Mouse (Mus musculus) midbrain, embryonic 15.5 days (tissue): ENCODE data around the gene Gm37240. TPM values are rescaled to one million over a fixed set of nuclear protein-coding genes. Genes with fewer than 3 reads are reported as not detected.

Source experiments
- ATAC-seq: fragments of 200-750 bp; cut with Nextera tagmentation; replicated peaks from 2 replicates; pipeline ENCODE4 v1.8.0; 2017; ENCODE audit warnings: moderate TSS enrichment
- H3K27ac ChIP-seq: fragments of 300-500 bp; sonication (generic); 2 replicates; pipeline ENCODE4 v1.5.1; 2015; ENCODE audit warnings: mild to moderate bottlenecking, inconsistent platforms
- H3K27me3 ChIP-seq: fragments of 300-500 bp; sonication (generic); replicated peaks from 2 replicates; pipeline ENCODE4 v1.6.1; 2015; ENCODE audit warnings: inconsistent platforms
- H3K36me3 ChIP-seq: fragments of 300-500 bp; sonication (generic); replicated peaks from 2 replicates; pipeline ENCODE4 v1.6.1; 2015; ENCODE audit warnings: inconsistent platforms
- H3K4me1 ChIP-seq: fragments of 300-500 bp; sonication (generic); 2 replicates; pipeline ENCODE4 v1.6.1; 2015; ENCODE audit warnings: inconsistent platforms
- H3K4me2 ChIP-seq: fragments of 300-500 bp; sonication (generic); 2 replicates; pipeline ENCODE4 v1.6.1; 2015; ENCODE audit warnings: inconsistent platforms, mild to moderate bottlenecking, moderate library complexity
- H3K4me3 ChIP-seq: fragments of 300-500 bp; sonication (generic); 2 replicates; pipeline ENCODE4 v1.5.1; 2015; ENCODE audit warnings: mild to moderate bottlenecking, inconsistent platforms
- H3K9ac ChIP-seq: fragments of 300-500 bp; sonication (generic); 2 replicates; pipeline ENCODE4 v1.6.1; 2015; ENCODE audit warnings: mild to moderate bottlenecking, inconsistent platforms
- H3K9me3 ChIP-seq: fragments of 300-500 bp; sonication (generic); 2 replicates; pipeline ENCODE4 v1.6.1; 2016; ENCODE audit warnings: inconsistent platforms
- WGBS: fragments of 180-500 bp; shearing (Covaris S2); methylation state at CpG from one replicate; pipeline ENCODE4 v1.1.7; 2015; ENCODE audit warnings: mixed read lengths; 5-methylcytosine and 5-hydroxymethylcytosine counted together
- polyA plus RNA-seq: library from polyadenylated mRNA; unstranded; fragments of >200 nt; fragmentation: Nextera tagmentation; extraction: Ambion mirVana; gene quantifications from 2 replicates; pipeline ENCODE4 v1.2.1, GENCODE M21; 2015

Gm37240 gene
- polyA plus RNA-seq, 1 experiment from 2014 or later: 0.40 TPM

DNA sequence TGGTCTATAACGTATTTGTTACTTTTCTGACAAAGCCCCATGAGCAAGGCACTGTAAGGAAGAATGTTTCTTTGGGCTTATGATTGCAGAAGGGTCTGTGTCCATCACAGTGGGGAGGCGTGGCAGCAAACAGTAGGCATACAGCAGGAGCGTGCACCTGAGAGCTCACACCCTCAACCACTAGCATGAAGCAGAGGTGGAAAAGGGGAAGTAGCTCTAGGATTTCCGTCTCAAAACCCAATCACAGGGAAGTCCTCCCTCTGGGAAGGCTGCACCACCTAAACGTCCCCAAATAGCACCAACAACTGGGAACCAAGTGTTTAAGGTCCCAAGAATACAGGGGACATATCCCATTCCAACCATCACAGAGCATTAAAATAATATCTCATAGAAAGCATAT, 26.3 kb downstream of the Gm37240 start:
- WGBS: 90% methylated on average over 5 of the region's 5 CpGs
- Histone ChIP-seq H3K36me3 (no peaks in the 10 kb centered on the region), H3K27me3 (no peaks in the 10 kb centered on the region), H3K9ac (no peak overlapping the region), H3K27ac (no peak overlapping the region), H3K4me2 (no peak overlapping the region), H3K4me1 (no peaks in the 10 kb centered on the region), H3K4me3 (no peak overlapping the region), H3K9me3 (no peaks in the 10 kb centered on the region)
- no peak for ATAC-seq

DNA sequence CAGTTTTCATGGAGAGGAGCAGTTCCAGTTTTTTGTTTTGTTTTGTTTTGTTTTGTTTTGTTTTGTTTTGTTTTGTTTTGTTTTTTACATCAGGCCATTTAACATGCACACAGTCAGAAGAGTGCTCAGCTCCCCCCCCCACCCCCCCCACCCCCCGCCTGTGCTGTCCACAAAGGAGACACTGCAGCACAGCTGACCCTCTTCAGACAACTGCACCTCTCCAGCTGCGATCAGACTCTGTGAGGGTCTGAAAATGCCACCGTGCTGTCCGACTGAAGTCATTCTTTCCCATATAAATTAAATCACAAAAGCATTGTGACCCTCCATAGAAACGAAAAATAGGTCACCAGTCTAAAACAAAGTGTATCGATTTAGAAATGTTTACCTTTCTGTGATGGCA, 28.0 kb downstream of the Gm37240 start:
- Histone ChIP-seq H3K9me3 (no peaks in the 10 kb centered on the region), H3K4me1 (no peaks in the 10 kb centered on the region), H3K27me3 (no peaks in the 10 kb centered on the region), H3K4me2 (no peak overlapping the region), H3K36me3 (no peaks in the 10 kb centered on the region), H3K27ac (no peak overlapping the region), H3K4me3 (no peak overlapping the region), H3K9ac (no peak overlapping the region)
- 64% methylated on average over 6 of the region's 6 CpGs for WGBS
- ATAC-seq: no peak

DNA sequence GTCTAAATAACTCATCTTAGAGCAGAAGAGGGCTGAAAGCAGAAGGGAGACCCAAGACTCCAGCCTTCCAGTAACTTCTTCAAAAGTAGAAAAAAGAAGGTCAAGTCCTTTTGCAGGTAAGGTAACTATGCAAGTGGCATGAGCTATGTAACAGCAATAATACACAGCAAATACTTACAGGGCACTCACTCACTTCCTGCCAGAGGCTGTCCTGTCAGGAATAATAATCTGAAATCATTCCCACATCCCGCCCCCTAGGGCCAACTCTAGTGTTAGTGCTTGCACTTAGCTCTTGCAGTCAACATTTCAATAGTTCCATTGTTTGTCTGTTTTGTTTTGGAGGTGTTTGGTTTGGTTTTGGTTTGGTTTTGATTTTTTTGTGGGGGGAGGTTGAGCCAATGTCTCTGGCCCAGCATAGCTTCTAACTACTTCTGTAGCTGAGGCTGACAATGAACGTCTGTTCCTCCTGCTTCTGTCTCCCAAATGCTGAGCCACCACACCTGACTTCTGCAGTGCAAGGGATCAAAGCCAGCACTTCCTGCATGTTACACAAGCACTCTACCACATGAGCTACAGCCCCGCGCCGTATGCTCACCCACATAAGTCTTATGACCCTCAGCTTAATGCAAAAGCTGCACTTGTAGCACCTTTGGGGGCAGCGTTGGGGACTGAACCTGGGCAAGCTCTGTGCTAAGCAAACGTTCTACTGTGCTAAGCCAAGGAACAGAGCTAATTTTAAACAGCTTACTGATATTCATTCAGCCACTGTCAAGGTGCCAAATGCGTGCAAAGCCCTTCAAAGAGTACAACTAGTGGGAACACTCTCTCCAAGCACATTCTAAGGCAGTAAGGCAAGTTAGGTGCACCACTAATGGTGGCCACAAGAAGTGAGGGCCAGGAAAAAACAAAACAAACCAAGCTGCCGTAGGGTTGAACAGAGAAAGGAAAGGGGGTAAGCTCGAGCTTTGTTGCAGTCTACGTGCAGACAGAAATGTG, 28.9 kb downstream of the Gm37240 start:
- H3K9ac ChIP-seq: no peak overlapping the region
- WGBS: 76% methylated on average over 11 of the region's 11 CpGs
- H3K36me3 ChIP-seq: no peaks in the 10 kb centered on the region
- no peak for ATAC-seq
- H3K4me1 ChIP-seq: no peaks in the 10 kb centered on the region
- no peak overlapping the region for H3K27ac ChIP-seq
- no peaks in the 10 kb centered on the region for H3K9me3 ChIP-seq
- H3K4me2 ChIP-seq: no peak overlapping the region
- H3K27me3 ChIP-seq: no peaks in the 10 kb centered on the region
- H3K4me3 ChIP-seq: no peak overlapping the region

DNA sequence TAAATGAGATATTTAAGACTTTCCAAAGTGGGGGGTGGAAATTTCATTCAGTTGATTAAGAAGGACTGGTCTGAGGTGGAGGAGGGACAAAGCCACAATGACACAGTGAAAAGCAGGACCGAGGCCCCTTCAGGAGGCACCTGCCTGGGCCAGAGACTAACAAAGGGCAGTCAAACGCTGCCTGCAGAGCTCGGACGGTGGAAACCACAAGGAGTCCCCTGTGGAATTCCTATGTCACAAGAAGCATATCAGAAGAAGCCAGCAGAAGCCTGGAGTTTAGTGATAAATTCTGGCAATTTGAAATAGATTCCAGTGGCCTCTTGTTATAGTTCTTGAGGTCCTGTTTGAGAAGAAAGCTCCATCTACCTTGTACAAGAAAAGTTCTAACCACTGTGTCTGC, 30.2 kb downstream of the Gm37240 start:
- Histone ChIP-seq H3K27me3 (no peaks in the 10 kb centered on the region), H3K9me3 (no peaks in the 10 kb centered on the region), H3K4me1 (no peaks in the 10 kb centered on the region), H3K4me2 (no peak overlapping the region), H3K27ac (no peak overlapping the region), H3K4me3 (no peak overlapping the region), H3K36me3 (no peaks in the 10 kb centered on the region), H3K9ac (no peak overlapping the region)
- no peak for ATAC-seq
- 19% methylated on average over 4 of the region's 4 CpGs for WGBS

DNA sequence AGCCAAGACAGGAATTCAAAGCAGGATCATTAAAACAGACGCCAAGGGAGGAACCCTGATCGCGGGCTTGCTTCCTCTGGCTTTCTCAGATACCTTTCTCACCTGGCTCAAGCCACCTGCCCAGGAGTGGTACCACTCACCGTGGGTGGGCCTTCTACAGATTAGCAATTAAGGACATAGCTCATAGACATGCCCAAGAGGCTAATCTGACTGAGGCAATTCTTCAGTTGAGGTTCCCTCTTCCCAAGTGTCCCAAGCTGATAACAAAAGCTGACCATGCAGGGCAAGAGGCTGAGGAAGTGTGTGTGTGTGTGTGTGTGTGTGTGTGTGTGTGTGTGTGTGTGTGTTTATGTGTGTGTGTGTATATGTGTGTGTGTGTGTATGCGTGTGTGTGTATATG, 31.4 kb downstream of the Gm37240 start:
- no peak overlapping the region for H3K4me2 ChIP-seq
- no peaks in the 10 kb centered on the region for H3K36me3 ChIP-seq
- no peak overlapping the region for H3K27ac ChIP-seq
- no peaks in the 10 kb centered on the region for H3K9me3 ChIP-seq
- no peak overlapping the region for H3K9ac ChIP-seq
- WGBS: 89% methylated on average over 5 of the region's 5 CpGs
- no peak for ATAC-seq
- H3K27me3 ChIP-seq: no peaks in the 10 kb centered on the region
- H3K4me1 ChIP-seq: no peaks in the 10 kb centered on the region
- H3K4me3 ChIP-seq: no peak overlapping the region

DNA sequence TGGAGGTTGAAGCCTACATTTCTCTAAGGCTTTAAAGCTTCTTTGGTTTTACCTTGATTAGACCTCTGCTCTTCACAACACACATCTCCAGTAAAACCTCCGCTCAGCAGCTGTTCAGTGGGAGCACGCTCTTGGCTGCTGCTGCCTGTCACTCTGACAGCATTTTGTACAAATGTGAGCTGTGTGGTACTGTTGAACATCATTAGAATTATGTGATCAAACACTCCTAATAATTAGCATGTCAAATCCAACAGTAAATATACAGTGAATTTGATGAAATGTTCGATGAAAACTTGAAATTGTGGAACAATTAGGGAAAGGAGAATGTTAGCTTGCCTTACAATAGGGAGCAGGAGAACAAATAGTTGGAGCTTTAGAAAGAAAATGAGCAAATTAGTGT, 32.3 kb downstream of the Gm37240 start:
- no peak overlapping the region for H3K4me3 ChIP-seq
- H3K9ac ChIP-seq: no peak overlapping the region
- no peaks in the 10 kb centered on the region for H3K36me3 ChIP-seq
- H3K9me3 ChIP-seq: no peaks in the 10 kb centered on the region
- H3K4me2 ChIP-seq: no peak overlapping the region
- no peaks in the 10 kb centered on the region for H3K4me1 ChIP-seq
- no peak for ATAC-seq
- H3K27me3 ChIP-seq: no peaks in the 10 kb centered on the region
- H3K27ac ChIP-seq: no peak overlapping the region
- 78% methylated on average over 3 of the region's 3 CpGs for WGBS

DNA sequence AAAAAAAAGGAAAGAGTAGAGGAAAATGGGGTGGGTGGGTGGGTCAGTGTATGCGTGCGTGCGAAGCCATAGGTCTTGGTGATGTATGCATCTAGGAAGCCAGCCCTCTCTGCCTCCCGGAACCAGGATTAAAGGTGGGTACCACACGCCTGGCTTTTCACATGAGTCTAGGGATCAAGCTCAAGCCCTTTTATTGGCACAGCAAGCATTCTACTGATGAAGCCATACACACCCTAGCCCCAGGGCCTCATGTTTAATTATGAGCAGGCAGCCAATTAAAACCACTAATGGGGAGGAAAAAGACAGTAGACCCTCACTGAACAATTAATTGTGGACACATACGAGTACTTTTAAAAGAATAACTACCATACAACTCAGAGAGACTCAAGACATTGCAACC, 33.2 kb downstream of the Gm37240 start:
- WGBS: 52% methylated on average over 6 of the region's 6 CpGs
- H3K27ac ChIP-seq: no peak overlapping the region
- no peak for ATAC-seq
- no peaks in the 10 kb centered on the region for H3K4me1 ChIP-seq
- no peak overlapping the region for H3K9ac ChIP-seq
- H3K27me3 ChIP-seq: no peaks in the 10 kb centered on the region
- H3K36me3 ChIP-seq: no peaks in the 10 kb centered on the region
- H3K4me3 ChIP-seq: no peak overlapping the region
- H3K4me2 ChIP-seq: no peak overlapping the region
- no peaks in the 10 kb centered on the region for H3K9me3 ChIP-seq

DNA sequence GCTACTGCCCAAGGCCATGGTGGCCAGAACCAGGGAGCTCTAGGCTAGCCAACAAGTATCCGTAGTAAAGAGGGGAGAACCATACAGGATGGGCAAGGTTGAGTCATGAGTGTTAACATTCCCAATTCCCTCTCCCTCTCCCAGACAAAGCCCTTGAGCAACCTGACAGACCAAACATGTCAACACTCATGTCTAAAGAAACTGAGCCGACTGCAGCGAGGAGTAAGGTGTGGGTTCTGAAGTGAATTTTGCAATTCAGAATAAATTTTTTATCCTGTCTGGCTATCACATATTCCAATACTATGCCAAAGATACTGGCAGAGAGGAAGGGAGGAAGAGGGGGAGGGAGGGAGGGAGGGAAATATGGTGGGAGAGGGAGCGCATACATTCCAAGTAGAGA, 33.6 kb downstream of the Gm37240 start:
- 88% methylated on average over 4 of the region's 4 CpGs for WGBS
- Histone ChIP-seq H3K9ac (no peak overlapping the region), H3K9me3 (no peaks in the 10 kb centered on the region), H3K36me3 (no peaks in the 10 kb centered on the region), H3K4me2 (no peak overlapping the region), H3K4me1 (no peaks in the 10 kb centered on the region), H3K27ac (no peak overlapping the region), H3K4me3 (no peak overlapping the region), H3K27me3 (no peaks in the 10 kb centered on the region)
- no peak for ATAC-seq

DNA sequence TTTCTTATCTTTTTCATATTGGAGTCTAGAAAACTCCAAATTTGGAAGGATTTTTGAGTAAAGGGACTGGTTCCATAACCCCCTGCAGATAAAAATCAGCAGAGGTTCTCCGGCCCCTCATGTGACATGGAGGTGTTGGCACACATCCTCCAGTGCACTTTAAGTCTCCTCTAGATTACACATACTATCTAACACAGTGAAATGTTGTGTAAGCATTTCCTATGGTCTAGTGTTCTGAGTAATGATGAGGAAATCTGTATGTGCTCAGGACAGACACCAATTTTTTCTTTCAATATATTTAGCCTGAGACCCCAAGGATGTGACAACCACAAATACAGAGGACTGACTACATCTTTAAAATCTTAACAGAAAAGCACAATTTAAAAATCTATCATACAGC, 37.2 kb downstream of the Gm37240 start:
- no peak overlapping the region for H3K27ac ChIP-seq
- no peak for ATAC-seq
- H3K36me3 ChIP-seq: no peaks in the 10 kb centered on the region
- no peaks in the 10 kb centered on the region for H3K9me3 ChIP-seq
- WGBS: 95% methylated on average over 1 of the region's 1 CpGs
- H3K27me3 ChIP-seq: no peaks in the 10 kb centered on the region
- H3K4me2 ChIP-seq: no peak overlapping the region
- no peak overlapping the region for H3K9ac ChIP-seq
- no peaks in the 10 kb centered on the region for H3K4me1 ChIP-seq
- no peak overlapping the region for H3K4me3 ChIP-seq

DNA sequence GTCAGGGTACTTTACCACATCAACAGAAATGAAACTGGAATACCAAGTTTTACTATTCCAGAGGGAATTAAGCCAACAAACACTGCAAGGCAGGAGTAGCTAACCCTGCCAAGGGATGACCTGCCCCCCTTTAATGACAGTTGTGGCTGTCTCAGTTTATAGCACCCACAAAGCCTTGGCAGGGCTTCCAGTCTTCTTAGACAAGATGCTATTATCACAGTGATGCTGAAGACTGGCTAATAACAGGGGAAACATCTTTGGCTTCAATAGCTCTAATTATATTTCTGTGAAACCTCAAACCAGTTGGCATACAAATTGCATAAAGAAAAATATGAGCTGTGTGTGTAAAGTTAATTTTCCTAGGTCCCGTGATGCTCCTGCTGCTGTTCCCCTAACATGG, 41.0 kb downstream of the Gm37240 start:
- ATAC-seq: no peak
- 79% methylated on average over 1 of the region's 1 CpGs for WGBS
- no peak overlapping the region for H3K27ac ChIP-seq

DNA sequence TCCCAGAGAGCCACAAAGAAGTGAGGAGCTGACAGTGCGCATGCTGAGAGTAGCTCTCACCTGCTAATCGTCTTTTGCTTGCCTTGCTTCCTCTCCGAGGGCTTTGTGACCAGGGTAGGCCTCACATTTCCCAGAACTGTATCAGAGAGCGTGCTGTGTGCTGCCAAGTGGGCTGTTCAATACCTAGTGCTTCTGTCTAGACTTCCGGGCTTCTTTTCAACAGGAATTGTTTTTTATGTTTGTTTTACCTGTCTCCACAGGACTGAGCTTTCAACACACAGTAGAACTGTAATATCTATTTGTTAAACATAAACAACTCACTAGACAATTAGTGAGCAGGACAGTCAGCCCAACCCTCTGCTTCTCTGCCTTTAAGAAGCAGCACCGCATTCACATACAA, 42.0 kb downstream of the Gm37240 start:
- Histone ChIP-seq H3K9me3 (no peaks in the 10 kb centered on the region), H3K4me1 (peaks cover 6% of the 10 kb centered on the region; the same call in 1 of the 2 replicates), H3K27ac (no peak overlapping the region), H3K27me3 (no peaks in the 10 kb centered on the region), H3K36me3 (no peaks in the 10 kb centered on the region), H3K4me3 (no peak overlapping the region), H3K4me2 (no peak overlapping the region), H3K9ac (no peak overlapping the region)
- no peak for ATAC-seq
- WGBS: 87% methylated on average over 6 of the region's 6 CpGs

More for the DNA sequence above, 41.0 kb downstream of the Gm37240 start:
- Histone ChIP-seq H3K36me3 (no peaks in the 10 kb centered on the region), H3K27me3 (no peaks in the 10 kb centered on the region), H3K4me1 (peaks cover 6% of the 10 kb centered on the region; the same call in 1 of the 2 replicates), H3K9ac (no peak overlapping the region), H3K4me3 (no peak overlapping the region), H3K9me3 (no peaks in the 10 kb centered on the region), H3K4me2 (no peak overlapping the region)

DNA sequence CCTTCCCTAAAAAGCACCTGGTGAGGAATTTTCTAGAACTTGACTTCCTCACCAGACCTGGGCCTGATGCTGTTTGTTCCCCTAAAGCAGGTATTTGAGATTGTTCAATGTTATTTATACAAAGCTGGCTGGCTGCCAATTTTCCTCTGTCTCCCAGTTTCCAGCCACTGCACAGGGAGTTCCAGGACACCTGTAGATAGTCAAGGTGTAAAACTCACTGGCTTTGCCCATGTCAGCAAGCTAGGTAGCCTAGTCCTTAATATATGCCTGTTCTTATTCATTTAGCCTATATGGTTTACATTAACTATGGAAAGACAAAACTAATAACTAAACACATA, 44.5 kb downstream of the Gm37240 start:
- no peak for ATAC-seq
- no peak overlapping the region for H3K4me2 ChIP-seq
- H3K9me3 ChIP-seq: no peaks in the 10 kb centered on the region
- H3K9ac ChIP-seq: no peak overlapping the region
- H3K27me3 ChIP-seq: no peaks in the 10 kb centered on the region
- H3K4me1 ChIP-seq: peaks cover 6% of the 10 kb centered on the region; the same call in 1 of the 2 replicates
- H3K27ac ChIP-seq: no peak overlapping the region
- no peaks in the 10 kb centered on the region for H3K36me3 ChIP-seq
- no peak overlapping the region for H3K4me3 ChIP-seq
